Mouse (Mus musculus) hindbrain, embryonic 16.5 days (tissue): ENCODE data around the gene Tom1l2. TPM values are rescaled to one million over a fixed set of nuclear protein-coding genes. Genes with fewer than 3 reads are reported as not detected.

Source experiments
- ATAC-seq: fragments of 200-750 bp; cut with Nextera tagmentation; 2 replicates; pipeline ENCODE4 v1.8.0; 2017; ENCODE audit warnings: moderate TSS enrichment, moderate library complexity
- H3K27ac ChIP-seq: fragments of 300-500 bp; sonication (generic); 2 replicates; pipeline ENCODE4 v1.5.1; 2014; ENCODE audit warnings: low read depth, mild to moderate bottlenecking, control low read depth, low read length, moderate library complexity
- H3K27me3 ChIP-seq: fragments of 300-500 bp; sonication (generic); replicated peaks from 2 replicates; pipeline ENCODE4 v1.6.1; 2014; ENCODE audit warnings: low read length; ENCODE audit not compliant: control insufficient read depth, insufficient read depth
- H3K36me3 ChIP-seq: fragments of 300-500 bp; sonication (generic); 2 replicates; pipeline ENCODE4 v1.6.1; 2014; ENCODE audit warnings: mild to moderate bottlenecking, low read length, moderate library complexity, mixed read lengths; ENCODE audit not compliant: control insufficient read depth, insufficient read depth
- H3K4me1 ChIP-seq: fragments of 300-500 bp; sonication (generic); 2 replicates; pipeline ENCODE4 v1.6.1; 2014; ENCODE audit warnings: low read depth, low read length; ENCODE audit not compliant: control insufficient read depth, insufficient read depth
- H3K4me2 ChIP-seq: fragments of 300-500 bp; sonication (generic); 2 replicates; pipeline ENCODE4 v1.6.1; 2014; ENCODE audit warnings: mild to moderate bottlenecking, low read length, control low read depth, moderate library complexity
- H3K4me3 ChIP-seq: fragments of 300-500 bp; sonication (generic); 2 replicates; pipeline ENCODE4 v1.5.1; 2014; ENCODE audit warnings: mild to moderate bottlenecking, low read length, control low read depth, moderate library complexity
- H3K9ac ChIP-seq: fragments of 300-500 bp; sonication (generic); 2 replicates; pipeline ENCODE4 v1.6.1; 2014; ENCODE audit warnings: low read depth, mild to moderate bottlenecking, control low read depth, low read length, moderate library complexity
- H3K9me3 ChIP-seq: fragments of 300-500 bp; sonication (generic); 2 replicates; pipeline ENCODE4 v1.6.1; 2014; ENCODE audit warnings: mild to moderate bottlenecking, low read length, moderate library complexity; ENCODE audit not compliant: control insufficient read depth
- WGBS: fragments of 180-500 bp; shearing (Covaris S2); extraction: QIAGEN DNeasy Blood & Tissue Kit; methylation state at CpG from one replicate; pipeline ENCODE4 v1.1.7; 2014; 5-methylcytosine and 5-hydroxymethylcytosine counted together
- polyA plus RNA-seq: library from polyadenylated mRNA; unstranded; fragments of >200 nt; fragmentation: Nextera tagmentation; extraction: Ambion mirVana; gene quantifications from 2 replicates; pipeline ENCODE4 v1.2.1, GENCODE M21; 2015

Tom1l2 gene
- polyA plus RNA-seq, 1 experiment from 2014 or later: 69.2 TPM

DNA sequence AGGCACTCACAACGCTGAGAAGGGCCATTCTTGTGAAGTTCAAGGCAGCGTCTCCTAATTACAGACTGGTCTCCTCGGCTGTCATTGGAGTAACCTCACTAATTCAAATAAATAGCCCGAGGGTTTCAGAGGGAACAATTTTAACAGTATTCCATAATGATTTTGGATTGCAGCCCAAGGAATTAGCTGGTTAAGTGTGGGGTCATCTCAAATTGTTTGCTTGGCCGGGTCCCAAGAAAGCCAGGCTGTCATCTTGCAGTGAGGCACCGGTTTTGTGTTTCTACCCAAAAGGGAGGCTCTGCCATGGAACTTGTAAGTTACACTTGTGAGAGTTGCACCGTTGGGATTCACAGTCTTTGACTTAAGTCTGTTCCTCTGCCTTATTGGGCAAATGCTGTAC lies 36.5 kb downstream of the Tom1l2 start:
- H3K36me3 ChIP-seq: no peaks in the 10 kb centered on the region
- 34% methylated on average over 7 of the region's 7 CpGs for WGBS
- no peaks in the 10 kb centered on the region for H3K27me3 ChIP-seq
- H3K27ac ChIP-seq: 0 out of 2 replicates have a peak overlapping the region, but pooled peaks have one; percentile 32
- ATAC-seq: no peak
- no peaks in the 10 kb centered on the region for H3K9me3 ChIP-seq
- no peak overlapping the region for H3K4me2 ChIP-seq
- no peak overlapping the region for H3K9ac ChIP-seq
- no peak overlapping the region for H3K4me3 ChIP-seq
- H3K4me1 ChIP-seq: peaks cover 53% of the 10 kb centered on the region

DNA sequence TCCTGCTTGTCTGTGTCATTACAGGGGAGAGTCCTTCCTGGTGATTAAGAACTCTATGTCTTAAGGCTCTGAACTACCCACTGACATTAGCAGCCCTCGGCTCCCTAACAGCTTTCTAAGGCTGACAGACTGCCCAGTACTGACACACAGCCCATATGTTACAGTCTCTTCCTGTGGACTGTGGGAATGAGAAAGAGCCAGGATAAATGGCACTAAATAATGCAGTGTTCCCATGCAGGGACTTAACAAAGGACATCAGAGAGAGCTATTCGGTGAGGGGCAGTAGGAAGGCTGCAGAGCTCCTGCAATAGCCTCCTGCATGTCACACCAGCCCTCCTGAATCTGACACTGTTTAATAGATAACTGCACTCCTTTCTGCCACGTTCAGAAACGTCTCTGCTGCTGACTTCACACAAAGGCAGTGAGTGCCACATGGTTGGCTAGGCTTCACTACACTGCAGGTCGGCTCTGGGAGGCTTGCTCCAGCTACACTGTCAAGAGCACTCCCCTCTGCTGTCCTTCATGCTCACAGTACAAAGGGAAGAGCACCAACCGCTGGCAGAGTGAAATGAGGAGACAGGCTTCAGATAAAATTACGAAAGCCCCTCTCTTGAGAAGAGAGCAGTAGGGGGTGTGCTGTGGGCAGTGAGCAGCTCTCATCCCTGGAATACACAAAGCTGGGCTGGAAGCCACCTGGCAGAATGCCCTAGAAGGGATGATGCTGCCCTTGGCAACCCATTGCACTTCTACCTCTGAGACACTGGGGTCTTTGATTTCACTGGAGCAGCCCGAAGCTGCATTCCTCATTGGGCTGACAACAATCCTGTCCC lies 41.5 kb downstream of the Tom1l2 start:
- peak; percentile 92 for ATAC-seq
- Histone ChIP-seq H3K4me3 (no peak overlapping the region; the same call in 1 of the 2 replicates), H3K9ac (peak overlapping the region; percentile 60), H3K36me3 (no peaks in the 10 kb centered on the region), H3K9me3 (no peaks in the 10 kb centered on the region), H3K27me3 (no peaks in the 10 kb centered on the region), H3K27ac (peak overlapping the region; percentile 94), H3K4me1 (peaks cover 29% of the 10 kb centered on the region), H3K4me2 (peak overlapping the region; percentile 43)
- WGBS: 3% methylated on average over 8 of the region's 8 CpGs

DNA sequence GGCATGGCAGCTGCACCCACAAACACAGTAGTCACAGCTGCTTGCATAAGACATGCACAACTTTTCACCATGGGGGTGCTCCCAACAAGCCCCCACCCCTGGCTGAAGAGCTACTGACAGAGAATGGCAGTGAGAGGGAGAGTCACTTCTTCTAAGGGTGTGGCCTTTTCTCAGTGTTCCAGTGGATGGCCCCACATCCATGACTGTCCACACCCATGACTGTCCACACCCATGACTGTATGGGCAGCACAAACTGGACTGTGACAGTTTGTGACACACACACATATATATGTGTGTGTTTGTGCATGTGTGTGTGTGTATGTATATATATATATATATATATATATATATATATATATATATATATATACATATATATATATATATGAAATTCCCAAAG lies 42.8 kb downstream of the Tom1l2 start:
- no peak for ATAC-seq
- H3K4me1 ChIP-seq: peaks cover 32% of the 10 kb centered on the region

DNA sequence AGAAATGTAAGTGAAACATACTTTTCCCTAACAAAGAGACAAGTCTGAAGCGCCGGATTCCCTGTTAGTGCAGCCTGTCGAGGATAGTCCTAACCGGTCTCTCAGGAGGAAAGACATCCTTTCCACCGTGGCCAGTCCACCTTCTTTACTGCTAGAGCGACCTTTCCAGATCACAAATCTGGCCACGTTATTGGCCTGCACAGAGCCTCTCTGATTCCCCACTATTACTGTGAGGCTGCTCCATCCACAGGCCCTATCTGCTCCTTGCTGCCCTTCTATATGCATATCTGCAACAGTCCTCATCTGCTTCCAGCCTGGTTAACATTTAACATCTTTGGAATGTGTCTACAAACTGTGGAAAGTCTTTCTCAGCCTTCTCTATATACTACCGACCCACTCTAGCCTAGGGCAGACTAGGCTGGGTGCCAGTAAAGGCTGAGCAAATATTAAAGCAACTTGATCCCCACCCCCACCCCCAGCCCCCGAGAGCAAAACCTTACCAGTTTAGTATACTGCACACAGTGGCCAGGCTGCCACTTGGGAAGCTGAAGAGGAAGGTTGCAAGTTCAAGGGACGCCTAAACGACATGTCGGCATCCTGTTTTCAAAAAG lies 44.1 kb downstream of the Tom1l2 start:
- no peak overlapping the region for H3K27ac ChIP-seq
- H3K4me1 ChIP-seq: peaks cover 32% of the 10 kb centered on the region
- no peak for ATAC-seq
- H3K9me3 ChIP-seq: no peaks in the 10 kb centered on the region
- no peak overlapping the region for H3K4me3 ChIP-seq
- no peak overlapping the region for H3K9ac ChIP-seq
- WGBS: 70% methylated on average over 12 of the region's 12 CpGs
- no peaks in the 10 kb centered on the region for H3K36me3 ChIP-seq
- H3K4me2 ChIP-seq: no peak overlapping the region
- H3K27me3 ChIP-seq: no peaks in the 10 kb centered on the region

More for the DNA sequence above, 42.8 kb downstream of the Tom1l2 start:
- H3K9ac ChIP-seq: no peak overlapping the region
- H3K4me2 ChIP-seq: no peak overlapping the region
- H3K4me3 ChIP-seq: no peak overlapping the region
- peak overlapping the region; percentile 39; the same call in 1 of the 2 replicates for H3K27ac ChIP-seq
- no peaks in the 10 kb centered on the region for H3K9me3 ChIP-seq
- no peaks in the 10 kb centered on the region for H3K36me3 ChIP-seq
- H3K27me3 ChIP-seq: no peaks in the 10 kb centered on the region

DNA sequence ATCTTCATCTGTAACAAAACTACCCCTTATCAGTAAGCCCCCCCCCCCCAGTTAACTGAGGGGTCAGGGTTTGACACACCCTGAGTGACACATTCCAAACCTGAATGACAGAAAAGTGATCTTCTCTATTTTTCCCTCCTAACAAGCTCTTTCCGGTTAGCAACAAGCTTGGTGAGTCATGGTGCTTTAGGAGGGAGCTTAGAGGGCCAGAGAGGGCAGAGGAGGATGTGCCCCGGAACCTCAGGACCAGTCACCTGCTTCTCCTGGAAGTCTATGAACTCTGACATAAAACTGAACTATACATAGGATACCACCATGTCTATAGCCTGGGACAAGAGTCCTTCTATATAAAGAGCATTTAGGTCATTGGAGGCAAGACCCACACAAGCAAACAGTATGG lies 44.6 kb downstream of the Tom1l2 start:
- Histone ChIP-seq H3K36me3 (no peaks in the 10 kb centered on the region), H3K9me3 (no peaks in the 10 kb centered on the region), H3K4me3 (no peak overlapping the region), H3K4me1 (peaks cover 32% of the 10 kb centered on the region), H3K27ac (no peak overlapping the region), H3K4me2 (no peak overlapping the region), H3K9ac (no peak overlapping the region), H3K27me3 (no peaks in the 10 kb centered on the region)
- ATAC-seq: no peak
- WGBS: 85% methylated on average over 2 of the region's 2 CpGs

DNA sequence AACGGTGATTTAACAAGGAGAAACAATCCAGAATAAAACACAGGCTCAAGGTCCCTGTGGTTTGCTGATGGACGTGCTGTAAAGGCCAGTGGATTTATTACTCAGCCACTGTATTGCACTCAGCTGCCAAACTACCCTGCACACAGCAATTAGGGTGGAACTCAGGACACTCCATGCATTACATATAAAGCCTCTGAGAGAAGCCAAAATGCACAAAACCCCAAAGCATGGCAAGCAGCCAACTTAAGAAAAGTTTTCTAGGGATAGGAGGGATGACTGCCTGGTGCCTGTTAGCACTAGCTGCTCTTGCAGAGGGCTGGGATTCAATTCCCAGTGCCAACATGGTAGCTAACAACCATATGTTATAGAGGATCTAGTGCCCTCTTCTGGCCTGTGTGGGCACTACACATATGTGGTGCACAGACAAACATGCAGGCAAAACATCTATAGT lies 45.3 kb downstream of the Tom1l2 start:
- Histone ChIP-seq H3K36me3 (no peaks in the 10 kb centered on the region), H3K4me2 (no peak overlapping the region), H3K27me3 (no peaks in the 10 kb centered on the region), H3K27ac (no peak overlapping the region), H3K9ac (no peak overlapping the region), H3K4me3 (no peak overlapping the region), H3K9me3 (no peaks in the 10 kb centered on the region), H3K4me1 (peaks cover 30% of the 10 kb centered on the region)
- ATAC-seq: no peak
- WGBS: 79% methylated on average over 2 of the region's 2 CpGs

DNA sequence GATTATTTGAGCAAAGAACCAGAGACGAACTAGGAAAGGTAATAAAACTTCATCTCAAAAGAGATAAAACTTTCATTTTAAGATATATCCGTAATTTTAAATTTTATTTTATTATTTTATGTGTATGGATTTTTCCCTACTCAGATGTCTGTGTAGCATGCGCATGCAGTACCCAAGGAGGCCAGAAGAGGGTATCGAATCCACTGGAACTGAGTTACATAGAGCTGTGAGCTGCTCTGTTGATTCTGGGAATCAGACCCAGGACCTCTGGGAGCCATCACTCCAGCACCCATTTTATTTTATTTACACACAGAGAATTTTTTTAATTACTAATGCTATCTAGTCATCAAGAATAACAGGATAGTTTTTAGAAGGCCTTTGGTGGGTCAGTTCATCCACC lies 45.9 kb downstream of the Tom1l2 start:
- Histone ChIP-seq H3K27ac (no peak overlapping the region), H3K9ac (no peak overlapping the region), H3K4me2 (no peak overlapping the region), H3K36me3 (no peaks in the 10 kb centered on the region), H3K4me3 (no peak overlapping the region), H3K27me3 (no peaks in the 10 kb centered on the region), H3K9me3 (no peaks in the 10 kb centered on the region), H3K4me1 (peaks cover 32% of the 10 kb centered on the region)
- ATAC-seq: no peak
- WGBS: 66% methylated on average over 4 of the region's 4 CpGs

DNA sequence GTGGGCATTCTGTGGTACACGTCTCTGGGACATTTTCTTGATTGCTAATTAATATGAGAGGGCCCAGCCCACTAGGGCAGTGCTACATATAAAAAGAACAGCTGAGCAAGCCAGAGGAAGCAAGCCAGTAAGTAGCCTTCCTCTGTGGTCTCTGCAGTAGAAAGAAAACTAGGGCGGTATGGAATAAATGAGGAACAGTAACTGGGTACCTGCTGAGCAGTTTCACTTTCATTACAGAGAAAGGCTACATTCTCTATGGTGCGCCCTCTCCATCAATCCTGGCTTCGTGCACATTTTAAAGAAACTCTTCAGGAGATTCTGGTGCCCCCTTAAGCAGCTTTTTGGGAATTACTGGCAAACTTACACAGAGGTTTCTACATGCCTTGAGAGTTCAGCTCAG lies 47.1 kb downstream of the Tom1l2 start:
- Histone ChIP-seq H3K4me3 (no peak overlapping the region), H3K4me1 (peaks cover 30% of the 10 kb centered on the region), H3K4me2 (no peak overlapping the region), H3K9me3 (no peaks in the 10 kb centered on the region), H3K9ac (no peak overlapping the region), H3K36me3 (no peaks in the 10 kb centered on the region), H3K27ac (no peak overlapping the region; the same call in 1 of the 2 replicates), H3K27me3 (no peaks in the 10 kb centered on the region)
- WGBS: 36% methylated on average over 4 of the region's 4 CpGs
- ATAC-seq: no peak

DNA sequence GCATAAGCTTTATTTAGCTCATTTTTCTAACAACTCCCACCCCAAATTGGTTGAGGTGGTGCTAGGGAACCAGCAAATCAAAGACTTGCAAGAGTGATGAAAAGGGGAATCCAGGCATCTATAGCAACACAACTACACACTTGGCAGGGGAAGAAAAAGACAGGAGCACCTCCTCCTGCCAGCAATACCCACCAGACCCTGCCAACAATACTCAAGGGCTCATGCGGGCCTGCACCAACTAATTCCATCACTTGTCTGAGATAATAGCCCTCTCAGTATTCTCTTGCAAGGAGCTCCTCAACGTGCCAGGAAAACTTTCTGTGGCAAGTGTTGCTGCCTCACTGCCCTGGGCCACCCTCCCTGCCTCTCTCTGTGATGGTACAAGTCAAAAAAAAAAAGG lies 49.2 kb downstream of the Tom1l2 start:
- no peak overlapping the region for H3K4me3 ChIP-seq
- ATAC-seq: peak; percentile 68; the same call in 1 of the 2 replicates

More for the DNA sequence above, 49.2 kb downstream of the Tom1l2 start:
- WGBS: 56% methylated on average over 2 of the region's 2 CpGs
- H3K27me3 ChIP-seq: no peaks in the 10 kb centered on the region
- no peak overlapping the region for H3K4me2 ChIP-seq
- no peak overlapping the region; the same call in 1 of the 2 replicates for H3K27ac ChIP-seq
- H3K9ac ChIP-seq: no peak overlapping the region
- H3K4me1 ChIP-seq: peaks cover 33% of the 10 kb centered on the region
- no peaks in the 10 kb centered on the region for H3K36me3 ChIP-seq
- no peaks in the 10 kb centered on the region for H3K9me3 ChIP-seq
